Mouse (Mus musculus) neural tube, embryonic 12.5 days (tissue): ENCODE data around the gene 6030408B16Rik. TPM values are rescaled to one million over a fixed set of nuclear protein-coding genes. Genes with fewer than 3 reads are reported as not detected.

Source experiments
- ATAC-seq: fragments of 200-750 bp; cut with Nextera tagmentation; 2 replicates; pipeline ENCODE4 v1.8.0; 2017; ENCODE audit warnings: low read depth, mild to moderate bottlenecking, moderate TSS enrichment, moderate library complexity; ENCODE audit not compliant: low FRiP score
- H3K27ac ChIP-seq: fragments of 300-500 bp; sonication (generic); 2 replicates; pipeline ENCODE4 v1.5.1; 2016
- H3K27me3 ChIP-seq: fragments of 300-500 bp; sonication (generic); replicated peaks from 2 replicates; pipeline ENCODE4 v1.6.1; 2016; ENCODE audit warnings: mild to moderate bottlenecking
- H3K36me3 ChIP-seq: fragments of 300-500 bp; sonication (generic); 2 replicates; pipeline ENCODE4 v1.6.1; 2016; ENCODE audit warnings: mild to moderate bottlenecking
- H3K4me1 ChIP-seq: fragments of 300-500 bp; sonication (generic); 2 replicates; pipeline ENCODE4 v1.6.1; 2016
- H3K4me2 ChIP-seq: fragments of 300-500 bp; sonication (generic); replicated peaks from 2 replicates; pipeline ENCODE4 v1.6.1; 2016; ENCODE audit warnings: mild to moderate bottlenecking
- H3K4me3 ChIP-seq: fragments of 300-500 bp; sonication (generic); 2 replicates; pipeline ENCODE4 v1.5.1; 2016
- H3K9ac ChIP-seq: fragments of 300-500 bp; sonication (generic); 2 replicates; pipeline ENCODE4 v1.6.1; 2016; ENCODE audit warnings: mild to moderate bottlenecking
- H3K9me3 ChIP-seq: fragments of 300-500 bp; sonication (generic); 2 replicates; pipeline ENCODE4 v1.6.1; 2016; ENCODE audit warnings: mild to moderate bottlenecking
- WGBS: fragments of 180-500 bp; shearing (Covaris S2); methylation state at CpG from one replicate; pipeline ENCODE4 v1.1.7; 2016; 5-methylcytosine and 5-hydroxymethylcytosine counted together
- polyA plus RNA-seq: library from polyadenylated mRNA; unstranded; fragments of >200 nt; fragmentation: Nextera tagmentation; extraction: Ambion mirVana; gene quantifications from 2 replicates; pipeline ENCODE4 v1.2.1, GENCODE M21; 2016

The 6030408B16Rik gene
- polyA plus RNA-seq, 1 experiment from 2014 or later, result 0.13 TPM

GRCm38 (mm10) chr15:101290354-101290753 is 2.7 kb upstream of the 6030408B16Rik start:
- ATAC-seq, result no peak
- Histone ChIP-seq H3K9me3 (no peaks in the 10 kb centered on the region), H3K27me3 (no peaks in the 10 kb centered on the region), H3K27ac (no peak overlapping the region), H3K4me3 (no peak overlapping the region), H3K36me3 (peaks cover 60% of the 10 kb centered on the region), H3K4me2 (no peak overlapping the region), H3K9ac (no peak overlapping the region), H3K4me1 (peaks cover 3% of the 10 kb centered on the region)
- WGBS, result 97% methylated on average over 15 of the region's 15 CpGs

GRCm38 (mm10) chr15:101292012-101292411 is 1.0 kb upstream of the 6030408B16Rik start:
- H3K4me3 ChIP-seq, result no peak overlapping the region
- H3K36me3 ChIP-seq, result peaks cover 52% of the 10 kb centered on the region
- H3K27ac ChIP-seq, result no peak overlapping the region
- 89% methylated on average over 3 of the region's 3 CpGs for WGBS
- no peak overlapping the region for H3K9ac ChIP-seq
- H3K4me1 ChIP-seq, result no peaks in the 10 kb centered on the region; the same call in 1 of the 2 replicates
- H3K4me2 ChIP-seq, result no peak overlapping the region
- no peaks in the 10 kb centered on the region for H3K9me3 ChIP-seq
- H3K27me3 ChIP-seq, result no peaks in the 10 kb centered on the region
- ATAC-seq, result no peak

GRCm38 (mm10) chr15:101294028-101294894 is 1.2 kb downstream of the 6030408B16Rik start:
- Histone ChIP-seq H3K4me3 (no peak overlapping the region), H3K9me3 (no peaks in the 10 kb centered on the region), H3K27ac (no peak overlapping the region), H3K4me1 (peaks cover 3% of the 10 kb centered on the region), H3K9ac (no peak overlapping the region), H3K4me2 (no peak overlapping the region), H3K27me3 (no peaks in the 10 kb centered on the region), H3K36me3 (peaks cover 33% of the 10 kb centered on the region)
- no peak for ATAC-seq
- 63% methylated on average over 16 of the region's 16 CpGs for WGBS

GRCm38 (mm10) chr15:101295106-101295505 is 2.1 kb downstream of the 6030408B16Rik start:
- H3K27ac ChIP-seq, result no peak overlapping the region
- no peaks in the 10 kb centered on the region for H3K9me3 ChIP-seq
- H3K9ac ChIP-seq, result no peak overlapping the region
- no peak overlapping the region for H3K4me2 ChIP-seq
- peaks cover 3% of the 10 kb centered on the region for H3K4me1 ChIP-seq
- no peak for ATAC-seq
- H3K4me3 ChIP-seq, result no peak overlapping the region
- H3K36me3 ChIP-seq, result peaks cover 25% of the 10 kb centered on the region
- no peaks in the 10 kb centered on the region for H3K27me3 ChIP-seq
- 85% methylated on average over 7 of the region's 7 CpGs for WGBS

GRCm38 (mm10) chr15:101295616-101296015 is 2.6 kb downstream of the 6030408B16Rik start:
- H3K4me3 ChIP-seq, result no peak overlapping the region
- H3K9ac ChIP-seq, result no peak overlapping the region
- H3K9me3 ChIP-seq, result no peaks in the 10 kb centered on the region
- no peak overlapping the region for H3K27ac ChIP-seq
- H3K4me2 ChIP-seq, result no peak overlapping the region
- no peak for ATAC-seq
- no peaks in the 10 kb centered on the region for H3K27me3 ChIP-seq
- peaks cover 3% of the 10 kb centered on the region for H3K4me1 ChIP-seq
- WGBS, result 94% methylated on average over 10 of the region's 10 CpGs
- H3K36me3 ChIP-seq, result peaks cover 20% of the 10 kb centered on the region

- H3K9me3 ChIP-seq, result no peaks in the 10 kb centered on the region
- H3K9ac ChIP-seq, result no peak overlapping the region
- H3K4me2 ChIP-seq, result no peak overlapping the region
- ATAC-seq, result no peak
- no peaks in the 10 kb centered on the region for H3K27me3 ChIP-seq
- peaks cover 3% of the 10 kb centered on the region for H3K4me1 ChIP-seq
- 93% methylated on average over 11 of the region's 11 CpGs for WGBS
- H3K36me3 ChIP-seq, result peaks cover 15% of the 10 kb centered on the region
- no peak overlapping the region for H3K27ac ChIP-seq
- no peak overlapping the region for H3K4me3 ChIP-seq
These were observed 3.1 kb downstream of the 6030408B16Rik start for GRCm38 (mm10) chr15:101296091-101296490.

GRCm38 (mm10) chr15:101297988-101298387 is 5.0 kb downstream of the 6030408B16Rik start:
- Histone ChIP-seq H3K4me1 (peaks cover 3% of the 10 kb centered on the region), H3K4me2 (peak overlapping the region; percentile 45; the same call in 1 of the 2 replicates), H3K27ac (no peak overlapping the region), H3K9ac (no peak overlapping the region), H3K4me3 (no peak overlapping the region), H3K27me3 (no peaks in the 10 kb centered on the region), H3K36me3 (peaks cover 2% of the 10 kb centered on the region; the same call in 1 of the 2 replicates), H3K9me3 (no peaks in the 10 kb centered on the region)
- no peak for ATAC-seq
- WGBS, result 38% methylated on average over 7 of the region's 7 CpGs

GRCm38 (mm10) chr15:101298550-101298949 is 5.5 kb downstream of the 6030408B16Rik start:
- 0 out of 2 replicates have a peak overlapping the region, but pooled peaks have one; percentile 42 for H3K9ac ChIP-seq
- 16% methylated on average over 6 of the region's 7 CpGs for WGBS
- H3K27ac ChIP-seq, result no peak overlapping the region

GRCm38 (mm10) chr15:101299480-101299960 is 6.5 kb downstream of the 6030408B16Rik start:
- Histone ChIP-seq H3K9ac (no peak overlapping the region), H3K27ac (no peak overlapping the region), H3K36me3 (no peaks in the 10 kb centered on the region), H3K4me2 (no peak overlapping the region), H3K27me3 (no peaks in the 10 kb centered on the region), H3K4me1 (peaks cover 3% of the 10 kb centered on the region; the same call in 1 of the 2 replicates), H3K9me3 (no peaks in the 10 kb centered on the region), H3K4me3 (no peak overlapping the region)
- ATAC-seq, result no peak
- WGBS, result 85% methylated on average over 14 of the region's 14 CpGs

More at GRCm38 (mm10) chr15:101298550-101298949, 5.5 kb downstream of the 6030408B16Rik start:
- no peaks in the 10 kb centered on the region for H3K9me3 ChIP-seq
- H3K36me3 ChIP-seq, result no peaks in the 10 kb centered on the region
- no peak overlapping the region for H3K4me3 ChIP-seq
- H3K4me1 ChIP-seq, result peaks cover 3% of the 10 kb centered on the region
- no peaks in the 10 kb centered on the region for H3K27me3 ChIP-seq
- no peak for ATAC-seq
- H3K4me2 ChIP-seq, result peak overlapping the region; percentile 45

GRCm38 (mm10) chr15:101300128-101300527 is 7.1 kb downstream of the 6030408B16Rik start:
- 78% methylated on average over 6 of the region's 6 CpGs for WGBS
- Histone ChIP-seq H3K9me3 (no peaks in the 10 kb centered on the region), H3K27ac (no peak overlapping the region), H3K27me3 (no peaks in the 10 kb centered on the region), H3K4me2 (no peak overlapping the region), H3K9ac (no peak overlapping the region), H3K4me3 (no peak overlapping the region), H3K36me3 (no peaks in the 10 kb centered on the region), H3K4me1 (peaks cover 3% of the 10 kb centered on the region; the same call in 1 of the 2 replicates)
- ATAC-seq, result no peak

GRCm38 (mm10) chr15:101302201-101302600 is 9.2 kb downstream of the 6030408B16Rik start:
- H3K4me3 ChIP-seq, result no peak overlapping the region
- no peak overlapping the region for H3K4me2 ChIP-seq
- 77% methylated on average over 3 of the region's 3 CpGs for WGBS
- no peak for ATAC-seq
- no peaks in the 10 kb centered on the region for H3K9me3 ChIP-seq
- no peak overlapping the region for H3K27ac ChIP-seq
- H3K9ac ChIP-seq, result no peak overlapping the region
- peaks cover 3% of the 10 kb centered on the region; the same call in 1 of the 2 replicates for H3K4me1 ChIP-seq
- no peaks in the 10 kb centered on the region for H3K27me3 ChIP-seq
- H3K36me3 ChIP-seq, result no peaks in the 10 kb centered on the region

GRCm38 (mm10) chr15:101303830-101304229 is 10.8 kb downstream of the 6030408B16Rik start:
- no peaks in the 10 kb centered on the region for H3K9me3 ChIP-seq
- no peak for ATAC-seq
- H3K4me2 ChIP-seq, result no peak overlapping the region
- H3K27ac ChIP-seq, result no peak overlapping the region
- no peak overlapping the region for H3K9ac ChIP-seq
- H3K4me1 ChIP-seq, result no peaks in the 10 kb centered on the region
- no peaks in the 10 kb centered on the region for H3K27me3 ChIP-seq
- 80% methylated on average over 4 of the region's 4 CpGs for WGBS
- no peaks in the 10 kb centered on the region for H3K36me3 ChIP-seq
- no peak overlapping the region for H3K4me3 ChIP-seq
